Mouse (Mus musculus): ENCODE measurements at regions not wholly inside any gene's neighbourhood (a gene's known extent, or its start where the extent isn't known, plus 50 kb on each side); places are given as distances from the start of the nearest gene placed in this dataset.

DNA sequence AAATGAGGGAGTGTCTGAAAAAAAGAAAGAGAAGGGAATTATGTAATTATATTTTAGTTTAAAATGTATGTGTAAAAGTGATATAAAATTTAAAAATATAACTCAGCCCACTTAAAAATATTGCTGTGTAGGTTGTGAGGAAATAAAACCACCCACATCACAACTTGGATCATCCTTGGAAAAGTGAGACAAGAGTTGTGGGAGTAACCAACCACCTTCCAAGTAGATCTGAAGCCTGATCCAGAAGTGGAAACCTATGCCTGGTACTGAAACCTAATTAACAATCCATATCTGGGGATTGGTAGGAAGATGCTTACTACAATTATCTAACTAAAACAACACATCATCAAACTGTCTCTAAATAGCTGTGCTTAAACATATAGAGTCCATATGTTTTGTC, 743.1 kb downstream of the Stim2 start:
- no peak for TF ChIP-seq POLR2A (IDR thresholded peaks at IDR 0.05; ENCODE audit: borderline replicate concordance, insufficient read depth, low read length)
- no peak for TF ChIP-seq CTCF (IDR thresholded peaks at IDR 0.05; ENCODE audit: borderline replicate concordance, insufficient read depth, low read depth, low read length)
- Histone ChIP-seq H3K27me3 (ENCODE audit: control insufficient read depth, insufficient read depth, low read length) (no peaks in the 10 kb centered on the region), H3K27ac (ENCODE audit: insufficient read depth, low read length) (no peak overlapping the region), H3K4me1 (ENCODE audit: control insufficient read depth, insufficient read depth, low read length) (no peaks in the 10 kb centered on the region), H3K4me3 (replicated peaks; ENCODE audit: insufficient read depth, low read depth, low read length) (no peak overlapping the region)
- no peak for DNase-seq

DNA sequence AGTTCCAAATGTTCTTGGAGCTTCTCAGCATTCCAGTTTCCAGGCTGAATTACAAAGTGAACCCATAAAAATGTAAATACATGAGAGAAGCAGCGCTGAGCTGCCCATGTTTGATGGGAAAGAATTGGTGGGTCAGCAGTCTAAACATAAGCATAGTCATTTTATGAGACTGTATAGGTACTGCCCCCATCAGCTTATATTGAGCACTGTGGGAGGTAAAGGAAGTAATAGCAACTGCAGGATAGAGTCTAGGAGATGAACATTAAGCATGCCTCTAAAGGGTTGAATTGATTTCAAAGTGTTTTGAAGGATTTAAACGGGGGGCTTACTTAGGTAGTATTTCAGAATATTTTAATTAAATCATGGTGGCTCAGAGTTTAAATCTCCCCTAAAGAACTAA, 748.7 kb downstream of the Stim2 start:
- Histone ChIP-seq H3K4me1 (ENCODE audit: control insufficient read depth, insufficient read depth, low read length) (no peaks in the 10 kb centered on the region), H3K4me3 (replicated peaks; ENCODE audit: insufficient read depth, low read depth, low read length) (no peak overlapping the region), H3K27me3 (ENCODE audit: control insufficient read depth, insufficient read depth, low read length) (no peaks in the 10 kb centered on the region), H3K27ac (ENCODE audit: insufficient read depth, low read length) (no peak overlapping the region)
- WGBS, result 86% methylated on average over 2 of the region's 2 CpGs
- DNase-seq, result no peak
- TF ChIP-seq POLR2A (IDR thresholded peaks at IDR 0.05; ENCODE audit: borderline replicate concordance, insufficient read depth, low read length) (no peak), CTCF (IDR thresholded peaks at IDR 0.05; ENCODE audit: borderline replicate concordance, insufficient read depth, low read depth, low read length) (no peak)

DNA sequence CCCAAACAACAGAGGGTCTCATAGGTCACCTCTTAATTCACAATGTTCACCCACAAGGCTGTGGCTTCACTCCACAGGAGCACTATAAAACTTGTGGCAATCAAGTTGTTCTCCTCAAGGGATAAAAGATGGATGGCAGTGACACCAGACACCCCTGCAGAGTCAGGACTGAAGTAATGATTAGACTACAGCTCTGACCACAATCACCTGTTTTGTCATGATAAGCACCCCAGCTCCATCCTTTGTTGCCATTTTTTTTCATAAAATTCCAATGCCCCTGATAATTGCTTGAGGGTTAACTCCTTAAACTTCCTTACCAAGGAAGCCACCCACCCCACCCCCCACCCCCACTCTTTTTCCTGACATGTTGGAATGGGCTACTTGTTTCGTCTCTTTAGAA, 755.1 kb downstream of the Stim2 start:
- WGBS, result 50% methylated on average over 1 of the region's 1 CpGs
- DNase-seq, result no peak
- Histone ChIP-seq H3K4me1 (ENCODE audit: control insufficient read depth, insufficient read depth, low read length) (no peaks in the 10 kb centered on the region), H3K4me3 (replicated peaks; ENCODE audit: insufficient read depth, low read depth, low read length) (no peak overlapping the region), H3K27me3 (ENCODE audit: control insufficient read depth, insufficient read depth, low read length) (no peaks in the 10 kb centered on the region), H3K27ac (ENCODE audit: insufficient read depth, low read length) (no peak overlapping the region)
- TF ChIP-seq POLR2A (IDR thresholded peaks at IDR 0.05; ENCODE audit: borderline replicate concordance, insufficient read depth, low read length) (no peak), CTCF (IDR thresholded peaks at IDR 0.05; ENCODE audit: borderline replicate concordance, insufficient read depth, low read depth, low read length) (no peak)

DNA sequence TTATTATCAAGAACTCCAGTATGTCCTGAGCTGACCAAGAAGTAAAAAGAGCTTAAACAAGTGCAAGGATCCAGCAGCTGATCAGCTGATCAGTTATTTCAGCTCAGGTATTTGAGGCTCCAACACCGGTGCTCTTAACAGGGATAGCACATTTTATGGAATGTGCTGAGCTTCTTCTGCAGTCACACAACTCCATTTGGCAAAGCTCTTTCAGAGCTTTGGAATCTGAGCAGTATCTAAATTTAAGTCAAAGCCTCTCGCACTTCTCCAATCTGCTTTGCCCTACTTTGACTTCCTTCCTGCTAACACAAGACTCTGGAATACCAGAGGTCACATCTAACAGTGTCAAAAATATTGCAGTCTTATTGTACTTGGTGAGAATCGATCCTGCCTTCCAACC, 761.4 kb downstream of the Stim2 start:
- Histone ChIP-seq H3K4me3 (replicated peaks; ENCODE audit: insufficient read depth, low read depth, low read length) (no peak overlapping the region), H3K27ac (ENCODE audit: insufficient read depth, low read length) (no peak overlapping the region), H3K27me3 (ENCODE audit: control insufficient read depth, insufficient read depth, low read length) (no peaks in the 10 kb centered on the region), H3K4me1 (ENCODE audit: control insufficient read depth, insufficient read depth, low read length) (no peaks in the 10 kb centered on the region)
- 86% methylated on average over 3 of the region's 3 CpGs for WGBS
- no peak for TF ChIP-seq CTCF (IDR thresholded peaks at IDR 0.05; ENCODE audit: borderline replicate concordance, insufficient read depth, low read depth, low read length)
- no peak for TF ChIP-seq POLR2A (IDR thresholded peaks at IDR 0.05; ENCODE audit: borderline replicate concordance, insufficient read depth, low read length)
- no peak for DNase-seq

DNA sequence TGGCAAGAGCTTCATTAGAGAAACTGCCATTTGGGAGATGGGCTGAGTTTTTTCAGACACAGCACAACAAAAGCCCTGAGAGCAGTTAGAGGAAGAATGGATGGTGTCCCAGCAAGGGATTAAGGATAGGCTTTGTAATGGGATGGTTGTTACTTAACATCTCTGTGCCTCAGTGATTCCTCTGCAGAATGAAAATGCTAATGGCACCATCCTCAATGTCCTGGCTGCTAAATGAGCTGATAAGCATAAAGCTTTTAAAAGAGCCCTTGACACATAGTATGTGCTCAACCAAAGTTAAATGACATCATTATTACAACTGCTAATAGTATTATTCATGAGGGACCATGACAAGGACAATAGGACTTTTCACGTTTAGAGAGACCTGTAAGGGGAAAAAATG, 764.7 kb downstream of the Stim2 start:
- TF ChIP-seq POLR2A (IDR thresholded peaks at IDR 0.05; ENCODE audit: borderline replicate concordance, insufficient read depth, low read length) (no peak), CTCF (IDR thresholded peaks at IDR 0.05; ENCODE audit: borderline replicate concordance, insufficient read depth, low read depth, low read length) (no peak)
- no peaks in the 10 kb centered on the region for H3K27me3 ChIP-seq (ENCODE audit: control insufficient read depth, insufficient read depth, low read length)
- no peak overlapping the region for H3K4me3 ChIP-seq (replicated peaks; ENCODE audit: insufficient read depth, low read depth, low read length)
- H3K27ac ChIP-seq (ENCODE audit: insufficient read depth, low read length), result no peak overlapping the region
- no peak for DNase-seq
- WGBS, result 37% methylated on average over 1 of the region's 1 CpGs
- no peaks in the 10 kb centered on the region for H3K4me1 ChIP-seq (ENCODE audit: control insufficient read depth, insufficient read depth, low read length)

DNA sequence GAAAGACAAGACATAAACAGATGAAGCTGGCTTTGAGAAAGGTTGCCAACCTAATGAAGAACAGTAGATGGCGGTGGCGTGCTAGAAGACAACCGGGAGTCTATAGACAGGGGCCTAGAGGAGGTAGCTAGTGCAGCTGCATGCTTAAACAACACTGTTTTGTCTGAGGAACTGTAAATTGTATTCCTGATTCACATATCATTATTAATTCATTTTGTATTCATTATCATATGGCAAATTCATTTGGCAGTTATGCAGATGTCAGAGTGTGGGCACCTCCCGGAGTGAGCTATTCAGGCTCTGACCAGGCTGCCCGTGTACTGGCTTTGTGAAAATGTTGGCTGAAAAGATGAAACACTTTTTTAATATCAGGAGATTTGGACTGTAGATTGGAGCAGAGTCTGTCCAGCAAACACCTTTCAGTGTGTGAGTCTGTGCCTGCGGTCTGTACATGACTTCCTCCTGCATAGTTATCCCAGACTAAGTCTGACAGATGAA, 798.7 kb downstream of the Stim2 start:
- no peaks in the 10 kb centered on the region for H3K4me1 ChIP-seq (ENCODE audit: control insufficient read depth, insufficient read depth, low read length)
- H3K4me3 ChIP-seq (replicated peaks; ENCODE audit: insufficient read depth, low read depth, low read length), result no peak overlapping the region
- WGBS, result 19% methylated on average over 6 of the region's 6 CpGs
- H3K27ac ChIP-seq (ENCODE audit: insufficient read depth, low read length), result no peak overlapping the region
- no peaks in the 10 kb centered on the region for H3K27me3 ChIP-seq (ENCODE audit: control insufficient read depth, insufficient read depth, low read length)
- DNase-seq, result peak; percentile 12 to 17
- no peak for TF ChIP-seq POLR2A (IDR thresholded peaks at IDR 0.05; ENCODE audit: borderline replicate concordance, insufficient read depth, low read length)
- peak; percentile 47; the same call in 1 of the 2 replicates for TF ChIP-seq CTCF (IDR thresholded peaks at IDR 0.05; ENCODE audit: borderline replicate concordance, insufficient read depth, low read depth, low read length)

DNA sequence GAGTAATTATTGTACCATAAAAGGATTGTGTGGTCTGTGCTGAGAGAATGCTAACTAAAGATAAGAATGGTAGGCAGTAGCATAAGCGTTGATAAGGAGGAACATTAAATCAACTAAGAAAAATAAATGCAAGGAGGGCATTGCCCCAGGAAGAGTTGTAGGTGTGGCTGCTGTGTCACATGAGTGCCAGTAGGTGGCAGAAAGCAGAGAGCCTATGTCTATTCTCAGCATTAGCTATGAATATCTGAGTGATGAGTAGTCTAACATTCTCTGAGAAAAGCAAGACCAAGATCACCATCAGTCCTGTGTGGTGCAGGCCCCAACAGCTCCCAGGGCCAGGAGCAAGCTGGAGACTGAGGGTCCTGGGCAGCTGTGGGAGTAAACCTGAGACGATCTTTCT, 828.8 kb downstream of the Stim2 start:
- Histone ChIP-seq H3K4me3 (replicated peaks; ENCODE audit: insufficient read depth, low read depth, low read length) (no peak overlapping the region), H3K27me3 (ENCODE audit: control insufficient read depth, insufficient read depth, low read length) (no peaks in the 10 kb centered on the region), H3K27ac (ENCODE audit: insufficient read depth, low read length) (no peak overlapping the region), H3K4me1 (ENCODE audit: control insufficient read depth, insufficient read depth, low read length) (no peaks in the 10 kb centered on the region)
- DNase-seq, result no peak
- whole genome bisulfite sequencing, result 95% methylated on average over 2 of the region's 2 CpGs
- TF ChIP-seq CTCF (IDR thresholded peaks at IDR 0.05; ENCODE audit: borderline replicate concordance, insufficient read depth, low read depth, low read length), result no peak
- TF ChIP-seq POLR2A (IDR thresholded peaks at IDR 0.05; ENCODE audit: borderline replicate concordance, insufficient read depth, low read length), result no peak

All from cerebellum, adult 2 months (tissue).